Mouse (Mus musculus): Measurements from ENCODE around the gene Elk3.
"Not testable (repeated sequence)": the region's sequence is repeated elsewhere in the genome, so short reads cannot be mapped to it uniquely, and the experiment has no call there.

The Elk3 gene

DNA sequence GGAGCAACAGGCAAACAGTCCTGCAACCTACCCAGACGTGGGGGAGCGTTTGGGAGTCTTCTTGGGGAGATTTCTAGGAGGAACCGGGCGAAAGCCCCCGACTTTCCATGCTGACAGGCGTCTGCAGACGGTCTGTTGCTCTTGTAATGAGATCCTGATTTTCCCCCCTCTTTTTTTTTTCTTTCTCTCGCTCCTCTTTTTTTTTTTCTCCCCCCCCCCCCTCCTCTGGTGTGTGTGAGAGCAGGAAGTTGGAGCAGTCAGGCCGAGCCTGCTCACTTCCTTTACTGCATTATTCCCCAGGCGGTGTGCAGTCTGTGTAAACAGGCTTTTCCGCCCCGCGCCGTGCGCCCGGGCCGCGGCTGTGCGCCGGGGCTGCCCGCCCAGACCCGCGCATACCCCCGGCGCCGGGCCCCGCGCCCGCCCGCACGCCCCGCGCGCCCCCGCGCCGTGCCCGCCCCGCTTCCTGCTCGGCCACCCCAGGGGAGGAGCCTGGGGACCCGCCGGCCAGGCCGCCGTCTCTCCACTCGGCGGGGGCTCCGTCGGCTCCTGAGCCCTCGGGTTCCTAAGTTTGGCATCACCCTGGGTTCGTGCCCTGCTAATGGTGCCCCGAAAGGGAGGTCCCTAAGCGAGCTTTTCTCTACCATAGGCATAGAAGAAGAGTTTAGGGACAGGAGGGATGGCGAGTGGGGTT is at the start of gene Elk3:
Gene Elk3 (minus strand): TSS at position 415 of the 691 bp plus-strand sequence.
- peak in 1 of 2 experiments; percentile 46 for DNase-seq (ENCODE audit: low spot score in 2 of 2)

DNA sequence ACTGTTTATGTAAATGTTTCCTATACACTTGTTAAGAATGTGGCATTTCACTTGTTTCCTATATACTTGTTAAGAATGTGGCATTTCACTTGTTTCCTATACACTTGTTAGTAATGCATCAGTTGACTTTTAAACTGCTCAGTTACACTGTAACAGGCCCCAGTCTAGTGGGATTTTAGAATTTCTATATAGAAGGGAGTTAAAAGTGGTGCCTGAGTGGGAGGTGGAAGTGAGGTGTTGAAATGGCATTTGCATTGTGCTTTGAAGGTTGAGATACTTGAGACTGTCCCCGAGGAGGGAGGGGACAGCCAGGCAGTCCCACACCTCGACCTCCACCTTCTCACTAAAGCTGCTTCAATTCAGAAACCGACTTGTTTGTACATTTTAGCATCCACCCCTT is 49.7 kb upstream of the Elk3 start:
- DNase-seq (ENCODE audit: low spot score in 2 of 2): no peak

DNA sequence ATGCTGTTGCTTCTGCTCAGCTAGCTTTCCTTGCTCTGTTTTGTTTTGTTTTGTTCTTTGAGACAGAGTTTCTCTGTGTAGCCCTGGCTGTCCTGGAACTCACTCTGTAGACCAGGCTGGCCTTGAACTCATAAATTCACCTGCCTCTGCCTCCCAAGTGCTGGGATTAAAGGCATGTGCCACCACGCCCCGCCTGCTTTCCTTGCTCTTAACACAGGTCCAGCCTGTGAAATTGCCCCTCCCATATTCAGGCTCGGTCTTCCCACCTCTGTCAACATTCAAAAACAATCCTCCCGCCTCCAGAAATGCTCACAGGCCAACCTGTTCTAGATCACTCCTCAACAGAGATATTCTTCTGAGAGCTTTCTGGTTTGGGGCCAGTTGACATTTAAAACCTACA is 49.3 kb upstream of the Elk3 start:
- not testable (repeated sequence) for DNase-seq (ENCODE audit: low spot score in 2 of 2)

- DNase-seq (ENCODE audit: low spot score in 2 of 2): no peak
Observed at GRCm38 (mm10) chr10:93359339-93359863, 48.5 kb upstream of the Elk3 start.

DNA sequence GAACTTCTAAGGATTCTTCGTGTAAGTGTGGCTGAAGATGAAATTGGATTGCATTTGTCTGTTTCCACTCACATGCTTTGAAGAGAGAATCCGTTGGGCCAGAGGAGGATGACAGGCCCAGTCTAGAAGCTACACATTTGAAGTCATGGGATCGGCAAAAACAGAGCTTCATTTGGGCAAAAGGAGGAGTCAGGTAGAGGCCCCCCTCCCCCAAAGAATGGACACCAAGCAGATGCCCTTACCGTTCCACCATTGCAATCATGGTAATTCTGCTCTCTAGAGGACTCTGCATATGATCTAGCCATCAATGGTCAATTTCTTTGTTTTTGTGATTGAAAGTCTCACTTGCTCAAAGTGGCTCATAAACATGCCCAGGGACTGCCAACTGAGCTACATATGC is 47.9 kb upstream of the Elk3 start:
- DNase-seq (ENCODE audit: low spot score in 2 of 2): no peak

- no peak for DNase-seq (ENCODE audit: low spot score in 2 of 2)
Observed at GRCm38 (mm10) chr10:93357162-93357561, 46.2 kb upstream of the Elk3 start.

DNA sequence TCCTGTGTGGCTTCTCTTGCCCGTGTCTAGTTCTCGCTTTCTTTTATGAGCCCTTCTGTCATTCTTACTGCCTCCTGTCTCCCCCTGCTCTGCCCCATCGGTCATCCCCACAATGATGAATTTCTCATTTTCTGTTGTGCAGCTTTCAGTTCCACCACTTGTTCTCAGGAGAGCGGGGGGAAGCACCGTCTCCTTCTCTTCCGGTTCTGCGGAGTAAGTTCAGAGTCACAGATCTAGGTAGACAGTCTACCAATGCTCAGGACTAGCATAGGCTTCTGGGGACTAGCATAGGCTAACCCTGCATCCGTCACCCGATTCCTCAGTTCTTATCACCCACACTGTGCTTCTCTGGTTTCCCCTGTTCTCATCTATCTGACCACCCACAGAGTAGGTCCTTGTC is 45.2 kb upstream of the Elk3 start:
- DNase-seq (ENCODE audit: low spot score in 2 of 2): no peak

- no peak for DNase-seq (ENCODE audit: low spot score in 2 of 2)
Observed at GRCm38 (mm10) chr10:93355276-93355927, 44.5 kb upstream of the Elk3 start.

- no peak for DNase-seq (ENCODE audit: low spot score in 2 of 2)
Observed at GRCm38 (mm10) chr10:93353545-93354326, 42.8 kb upstream of the Elk3 start.

DNA sequence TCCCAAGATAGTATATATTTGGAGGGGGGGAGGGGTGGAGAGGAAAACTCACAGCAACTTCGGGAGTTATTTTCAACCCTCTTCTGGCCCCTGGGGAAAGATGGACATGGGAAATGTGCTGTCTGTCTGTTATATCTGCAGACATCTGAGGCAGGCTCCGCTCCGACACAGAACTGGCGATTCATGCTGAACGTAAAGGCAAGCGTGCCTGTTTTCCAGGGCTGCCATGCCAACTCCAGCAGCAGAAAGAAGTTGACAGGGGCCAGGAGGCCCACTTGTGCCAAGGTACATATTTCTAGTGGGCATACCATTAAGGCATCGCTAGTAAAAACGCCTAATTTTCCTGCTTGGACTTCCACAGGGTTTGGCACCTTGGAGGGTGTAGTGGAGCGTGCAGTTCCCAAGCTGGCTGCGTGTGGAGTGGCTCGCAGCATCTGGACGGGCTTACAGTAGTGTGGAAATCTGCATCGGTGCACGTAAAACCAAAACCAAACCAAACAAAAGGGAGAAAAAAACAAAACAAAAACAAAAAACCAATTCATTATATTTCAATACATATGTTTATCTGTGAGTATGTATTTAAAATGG is 37.1 kb upstream of the Elk3 start:
- DNase-seq (ENCODE audit: low spot score in 2 of 2): no peak

GRCm38 (mm10) chr10:93347387-93347786 is 36.5 kb upstream of the Elk3 start:
- no peak for DNase-seq (ENCODE audit: low spot score in 2 of 2)

GRCm38 (mm10) chr10:93346208-93346936 is 35.4 kb upstream of the Elk3 start:
- no peak for DNase-seq (ENCODE audit: low spot score in 2 of 2)

DNA sequence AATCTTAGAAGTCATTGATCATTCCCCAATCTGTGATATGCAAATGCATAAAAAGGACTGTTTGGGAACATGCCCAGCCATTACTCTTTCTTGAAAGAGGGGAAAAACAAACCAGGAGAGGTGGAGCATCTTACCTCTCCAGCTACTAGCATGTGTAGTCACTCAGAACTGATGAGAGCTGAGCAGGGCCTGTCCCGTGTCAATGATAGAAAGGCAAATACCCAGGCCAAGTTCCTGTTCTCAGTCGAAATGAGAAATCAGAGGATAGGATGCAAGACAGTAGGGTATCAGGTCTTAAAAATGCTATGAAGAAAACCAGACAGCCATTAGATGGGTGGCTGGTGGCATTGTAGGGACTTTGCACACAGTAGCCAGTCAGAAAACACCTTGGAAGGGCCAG is 34.6 kb upstream of the Elk3 start:
- no peak for DNase-seq (ENCODE audit: low spot score in 2 of 2)

- no peak for DNase-seq (ENCODE audit: low spot score in 2 of 2)
Observed at GRCm38 (mm10) chr10:93343469-93343868, 32.5 kb upstream of the Elk3 start.

DNA sequence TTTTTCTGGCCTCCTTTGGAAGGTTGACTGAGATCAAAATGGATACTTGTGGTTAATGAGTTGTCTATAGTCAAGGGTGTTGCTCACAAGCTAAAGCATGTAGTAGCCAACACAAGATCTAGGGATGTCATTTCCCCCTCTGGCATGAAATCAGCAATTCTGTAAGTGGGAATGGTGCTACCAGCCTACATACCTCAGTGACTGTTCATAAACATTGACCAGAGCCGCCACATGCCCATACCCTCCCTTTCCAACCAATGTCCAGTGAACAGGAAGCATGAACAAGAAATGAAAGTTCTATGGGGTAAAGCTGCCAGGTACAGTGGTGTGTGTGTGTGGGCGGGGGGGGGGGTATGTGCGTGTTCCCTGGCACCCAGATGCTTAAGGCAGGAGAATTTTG is 32.1 kb upstream of the Elk3 start:
- no peak for DNase-seq (ENCODE audit: low spot score in 2 of 2)

DNA sequence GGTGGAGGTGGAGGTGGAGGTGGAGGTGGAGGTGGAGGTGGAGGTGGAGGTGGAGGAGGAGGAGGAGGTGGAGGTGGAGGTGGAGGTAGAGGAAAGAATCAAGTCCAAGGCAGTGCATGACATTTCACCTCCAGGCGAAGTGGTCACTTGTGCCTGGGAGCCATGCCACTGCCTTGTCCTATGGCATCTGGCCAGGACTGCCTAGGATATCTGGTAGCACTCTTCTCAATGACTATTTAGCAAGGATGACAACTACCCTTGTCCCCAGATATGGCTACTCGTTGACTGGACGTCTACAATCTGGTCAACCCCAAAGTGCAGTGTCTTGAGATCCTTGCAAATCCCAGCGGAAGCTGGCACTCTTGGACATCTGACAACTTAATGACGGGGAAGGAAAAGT is 27.6 kb upstream of the Elk3 start:
- no peak for DNase-seq (ENCODE audit: low spot score in 2 of 2)

DNA sequence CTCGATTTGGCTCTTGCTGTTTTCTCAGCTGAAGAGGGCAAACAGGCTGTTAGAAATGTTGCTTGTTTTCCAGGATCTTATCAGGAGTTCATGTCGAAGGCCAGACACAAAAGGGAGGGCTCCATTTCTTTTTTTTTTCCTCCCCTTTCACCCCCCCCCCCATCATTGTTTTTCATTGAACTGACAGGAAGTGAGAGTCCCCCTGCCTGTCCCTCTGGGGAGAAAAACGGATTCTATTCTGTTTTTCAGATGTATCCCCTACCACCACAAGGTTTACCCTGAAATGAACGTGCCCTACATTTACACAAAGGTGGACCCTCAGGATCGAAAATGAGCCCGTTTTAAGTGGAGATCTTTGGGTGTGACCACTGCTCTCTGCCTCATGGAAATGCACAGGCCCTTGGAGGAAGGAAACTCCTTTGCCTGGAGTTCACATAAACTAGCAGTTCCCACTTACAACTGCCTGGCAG is 25.6 kb upstream of the Elk3 start:
- DNase-seq (ENCODE audit: low spot score in 2 of 2): no peak

DNA sequence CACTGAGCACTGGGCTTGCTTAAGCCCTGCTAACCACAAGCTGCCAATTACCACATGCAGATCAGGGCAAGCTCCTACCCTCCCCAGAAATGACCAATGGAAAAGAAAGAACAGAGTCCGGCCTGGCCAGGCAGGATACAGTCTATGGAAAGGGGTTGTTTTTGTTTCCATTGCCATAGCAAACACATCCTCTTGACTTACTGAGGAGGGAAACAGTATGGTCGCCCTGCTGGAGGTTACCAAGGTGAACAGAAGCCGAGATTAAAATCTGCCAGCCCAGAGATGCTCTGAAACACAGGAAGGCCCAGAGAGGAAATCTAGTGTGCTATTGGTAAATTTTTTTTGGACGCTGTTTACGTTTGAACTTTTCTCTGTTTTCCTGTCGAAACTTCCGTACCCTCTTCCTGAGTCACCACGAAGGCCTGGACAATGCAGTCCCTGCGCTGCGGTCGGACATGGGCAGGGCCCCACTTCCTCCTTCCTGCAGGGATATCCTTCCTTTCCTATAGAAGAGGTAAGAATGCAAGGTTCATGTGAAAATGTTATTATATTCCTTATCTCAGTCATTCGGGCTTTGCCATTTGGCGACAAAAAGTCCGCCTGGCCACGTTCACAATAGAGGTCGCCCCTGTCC is 25.0 kb upstream of the Elk3 start:
- no peak for DNase-seq (ENCODE audit: low spot score in 2 of 2)

GRCm38 (mm10) chr10:93335001-93335400 is 24.1 kb upstream of the Elk3 start:
- no peak for DNase-seq (ENCODE audit: low spot score in 2 of 2)

DNA sequence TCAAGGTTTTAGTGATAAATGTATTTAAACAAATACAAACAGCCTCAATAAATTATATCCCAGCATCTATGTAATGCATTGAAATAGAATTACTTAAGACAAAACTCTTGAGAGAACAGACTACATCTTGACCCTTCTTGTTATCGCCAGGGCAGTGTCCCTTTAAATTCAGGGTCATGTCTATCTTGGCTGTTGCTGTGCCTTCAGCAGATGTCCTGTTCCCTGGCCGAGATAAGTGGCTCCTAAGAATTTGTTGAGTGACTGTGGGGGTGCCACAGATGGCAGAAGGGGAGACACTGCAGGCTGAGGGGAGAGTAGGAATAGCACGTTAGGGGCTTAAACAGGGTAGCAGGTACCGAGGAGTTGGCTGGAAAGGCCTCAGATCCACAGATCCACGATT is 22.3 kb upstream of the Elk3 start:
- no peak for DNase-seq (ENCODE audit: low spot score in 2 of 2)

- DNase-seq (ENCODE audit: low spot score in 2 of 2): no peak
Observed at GRCm38 (mm10) chr10:93332261-93332809, 21.4 kb upstream of the Elk3 start.
